Mouse (Mus musculus): ENCODE results near the gene Frmd8. TPM values are rescaled to one million over a fixed set of nuclear protein-coding genes. Genes with fewer than 3 reads are reported as not detected.

The Frmd8 gene
- total RNA-seq, 1 experiment = 35.7 TPM

DNA sequence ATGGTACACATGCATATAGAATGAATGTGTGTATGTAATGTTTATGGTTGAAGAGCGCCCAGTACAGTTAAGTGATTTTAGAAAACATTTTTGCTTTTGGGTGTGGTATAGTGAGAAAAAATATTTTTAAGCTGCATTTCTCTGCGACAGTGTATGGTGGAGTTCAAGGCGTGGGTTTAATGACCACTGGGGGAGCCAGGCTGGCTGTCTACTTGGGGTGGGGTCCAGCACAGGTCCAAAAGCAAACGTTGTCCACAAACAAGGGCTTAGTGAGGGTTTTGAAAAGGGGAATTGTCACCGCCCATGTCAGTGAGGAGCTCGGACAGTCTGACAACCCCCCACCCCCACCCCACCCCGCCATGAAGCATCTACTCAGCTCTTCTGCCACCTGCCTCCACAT, 28.9 kb downstream of the Frmd8 start:
- DNase-seq (ENCODE audit: low read depth, low spot score) = no peak
- H3K9ac ChIP-seq (ENCODE audit: insufficient read depth, low read depth, low read length, poor library complexity, severe bottlenecking) = peak overlapping the region; percentile 83
- TF ChIP-seq CHD2 (IDR thresholded peaks at IDR 0.05; ENCODE audit: low read depth, low read length) (no peak), ZC3H11A (IDR thresholded peaks at IDR 0.05; ENCODE audit: borderline replicate concordance, low read depth, low read length) (no peak), MAFK (IDR thresholded peaks at IDR 0.05; ENCODE audit: insufficient read depth, low read depth, low read length) (no peak), ZNF384 (IDR thresholded peaks at IDR 0.05; ENCODE audit: low read depth, low read length) (no peak; the same call in 1 of the 2 replicates), HCFC1 (IDR thresholded peaks at IDR 0.05; ENCODE audit: borderline replicate concordance, insufficient read depth, low read length) (no peak)
- peaks cover 0 to 26% of the 10 kb centered on the region in 2 experiments; a peak in 2 of 4 replicates for H3K4me1 ChIP-seq (ENCODE audit: control insufficient read depth in 2 of 2, insufficient read depth in 2 of 2, low read length in 2 of 2, poor library complexity in 1 of 2)
- peak overlapping the region; percentile 100 for H3K27ac ChIP-seq (ENCODE audit: insufficient read depth, low read depth, low read length, poor library complexity, severe bottlenecking)
- peaks cover 7% of the 10 kb centered on the region; the same call in 1 of the 2 replicates for H3K36me3 ChIP-seq (ENCODE audit: control insufficient read depth, insufficient read depth, low read length, poor library complexity, severe bottlenecking)
- H3K4me3 ChIP-seq (ENCODE audit: insufficient read depth in 1 of 2, low read depth in 1 of 2, low read length in 2 of 2, poor library complexity in 1 of 2, severe bottlenecking in 1 of 2) = peak overlapping the region; percentile 38 to 55
- H3K9me3 ChIP-seq (ENCODE audit: control insufficient read depth, insufficient read depth, low read depth, low read length) = no peaks in the 10 kb centered on the region
- in situ Hi-C loops (cut with MboI; ENCODE audit: low sequenced_read_pairs in 2 of 2, unreplicated experiment in 2 of 2) = loop anchor here in 1 of 2 experiments (10.0 kb wide), 1 partner anchor 51 kb away; no protein-coding TSS in a partner anchor

DNA sequence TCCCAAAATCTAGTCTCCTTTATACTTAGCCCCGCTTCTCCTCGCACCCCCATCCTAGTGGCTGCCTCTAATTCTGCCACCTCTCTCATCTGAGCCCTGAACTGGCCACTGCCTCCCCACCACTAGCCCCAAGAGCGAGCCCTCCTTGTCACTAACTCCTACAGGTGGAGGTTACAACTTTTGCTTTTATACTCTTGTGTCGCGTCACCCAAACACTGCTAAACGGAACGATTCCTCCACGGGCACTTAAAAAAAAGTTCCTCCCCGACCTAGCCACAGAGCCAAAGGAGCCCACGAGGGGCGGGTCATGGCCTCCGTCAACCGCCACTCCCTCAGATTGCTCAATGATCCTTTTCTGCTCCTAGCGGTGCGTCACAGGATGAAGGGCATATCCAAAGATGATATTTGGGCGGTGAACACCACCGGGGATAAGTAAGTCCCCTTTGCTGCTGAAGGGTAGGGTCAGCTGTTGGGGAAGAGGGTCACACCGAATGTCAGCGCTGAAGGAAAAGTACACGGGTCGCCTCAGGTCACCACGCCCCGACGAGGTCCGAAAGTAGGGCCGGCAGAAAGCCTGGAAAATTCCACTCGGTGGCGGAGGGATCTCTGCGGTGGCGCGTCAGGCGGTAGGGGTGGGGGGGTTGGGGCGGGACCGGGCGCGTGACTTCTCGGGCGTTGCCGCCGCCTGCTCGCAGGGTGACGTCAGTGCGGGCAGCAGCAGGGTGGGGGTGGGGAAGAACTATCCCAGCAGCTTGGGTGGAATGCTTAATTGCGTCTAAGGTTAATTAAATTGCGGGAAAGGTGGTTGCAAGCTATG, 29.5 kb downstream of the Frmd8 start:
- in situ Hi-C loops (cut with MboI; ENCODE audit: low sequenced_read_pairs in 2 of 2, unreplicated experiment in 2 of 2) = loop anchor here in 1 of 2 experiments (10.0 kb wide), 1 partner anchor 51 kb away; no protein-coding TSS in a partner anchor

GRCm38 (mm10) chr19:5844831-5845318, 30.2 kb downstream of the Frmd8 start:
- Histone ChIP-seq H3K9ac (ENCODE audit: insufficient read depth, low read depth, low read length, poor library complexity, severe bottlenecking) (peak overlapping the region; percentile 91), H3K4me1 (ENCODE audit: control insufficient read depth in 2 of 2, insufficient read depth in 2 of 2, low read length in 2 of 2, poor library complexity in 1 of 2) (peaks cover 0 to 22% of the 10 kb centered on the region in 2 experiments; a peak in 2 of 4 replicates), H3K36me3 (ENCODE audit: control insufficient read depth, insufficient read depth, low read length, poor library complexity, severe bottlenecking) (peaks cover 7% of the 10 kb centered on the region; the same call in 1 of the 2 replicates), H3K27ac (ENCODE audit: insufficient read depth, low read depth, low read length, poor library complexity, severe bottlenecking) (peak overlapping the region; percentile 100), H3K4me3 (ENCODE audit: insufficient read depth in 1 of 2, low read depth in 1 of 2, low read length in 2 of 2, poor library complexity in 1 of 2, severe bottlenecking in 1 of 2) (peak overlapping the region; percentile 43 to 70), H3K9me3 (ENCODE audit: control insufficient read depth, insufficient read depth, low read depth, low read length) (no peaks in the 10 kb centered on the region)
- in situ Hi-C loops (cut with MboI; ENCODE audit: low sequenced_read_pairs in 2 of 2, unreplicated experiment in 2 of 2) = loop anchor here (5.0 to 10.0 kb wide), 2 partner anchors 38 to 50 kb away; no protein-coding TSS in a partner anchor
- TF ChIP-seq ZC3H11A (IDR thresholded peaks at IDR 0.05; ENCODE audit: borderline replicate concordance, low read depth, low read length) (no peak), CHD2 (IDR thresholded peaks at IDR 0.05; ENCODE audit: low read depth, low read length) (no peak; the same call in 1 of the 2 replicates), MAFK (IDR thresholded peaks at IDR 0.05; ENCODE audit: insufficient read depth, low read depth, low read length) (no peak), HCFC1 (IDR thresholded peaks at IDR 0.05; ENCODE audit: borderline replicate concordance, insufficient read depth, low read length) (no peak), ZNF384 (IDR thresholded peaks at IDR 0.05; ENCODE audit: low read depth, low read length) (no peak)
- no peak for DNase-seq (ENCODE audit: low read depth, low spot score)

More for the DNA sequence above, 29.5 kb downstream of the Frmd8 start:
- peak overlapping the region; percentile 100 for H3K27ac ChIP-seq (ENCODE audit: insufficient read depth, low read depth, low read length, poor library complexity, severe bottlenecking)
- peak overlapping the region; percentile 91 for H3K9ac ChIP-seq (ENCODE audit: insufficient read depth, low read depth, low read length, poor library complexity, severe bottlenecking)
- no peaks in the 10 kb centered on the region for H3K9me3 ChIP-seq (ENCODE audit: control insufficient read depth, insufficient read depth, low read depth, low read length)
- peak; percentile 95 for DNase-seq (ENCODE audit: low read depth, low spot score)
- H3K4me3 ChIP-seq (ENCODE audit: insufficient read depth in 1 of 2, low read depth in 1 of 2, low read length in 2 of 2, poor library complexity in 1 of 2, severe bottlenecking in 1 of 2) = peak overlapping the region; percentile 55 to 70
- peak; percentile 75 for TF ChIP-seq CHD2 (IDR thresholded peaks at IDR 0.05; ENCODE audit: low read depth, low read length)
- peak; percentile 44; the same call in 1 of the 2 replicates for TF ChIP-seq HCFC1 (IDR thresholded peaks at IDR 0.05; ENCODE audit: borderline replicate concordance, insufficient read depth, low read length)
- no peak for TF ChIP-seq ZNF384 (IDR thresholded peaks at IDR 0.05; ENCODE audit: low read depth, low read length)
- TF ChIP-seq ZC3H11A (IDR thresholded peaks at IDR 0.05; ENCODE audit: borderline replicate concordance, low read depth, low read length) = no peak
- H3K4me1 ChIP-seq (ENCODE audit: control insufficient read depth in 2 of 2, insufficient read depth in 2 of 2, low read length in 2 of 2, poor library complexity in 1 of 2) = peaks cover 0 to 25% of the 10 kb centered on the region in 2 experiments; a peak in 2 of 4 replicates
- H3K36me3 ChIP-seq (ENCODE audit: control insufficient read depth, insufficient read depth, low read length, poor library complexity, severe bottlenecking) = peaks cover 7% of the 10 kb centered on the region; the same call in 1 of the 2 replicates

DNA sequence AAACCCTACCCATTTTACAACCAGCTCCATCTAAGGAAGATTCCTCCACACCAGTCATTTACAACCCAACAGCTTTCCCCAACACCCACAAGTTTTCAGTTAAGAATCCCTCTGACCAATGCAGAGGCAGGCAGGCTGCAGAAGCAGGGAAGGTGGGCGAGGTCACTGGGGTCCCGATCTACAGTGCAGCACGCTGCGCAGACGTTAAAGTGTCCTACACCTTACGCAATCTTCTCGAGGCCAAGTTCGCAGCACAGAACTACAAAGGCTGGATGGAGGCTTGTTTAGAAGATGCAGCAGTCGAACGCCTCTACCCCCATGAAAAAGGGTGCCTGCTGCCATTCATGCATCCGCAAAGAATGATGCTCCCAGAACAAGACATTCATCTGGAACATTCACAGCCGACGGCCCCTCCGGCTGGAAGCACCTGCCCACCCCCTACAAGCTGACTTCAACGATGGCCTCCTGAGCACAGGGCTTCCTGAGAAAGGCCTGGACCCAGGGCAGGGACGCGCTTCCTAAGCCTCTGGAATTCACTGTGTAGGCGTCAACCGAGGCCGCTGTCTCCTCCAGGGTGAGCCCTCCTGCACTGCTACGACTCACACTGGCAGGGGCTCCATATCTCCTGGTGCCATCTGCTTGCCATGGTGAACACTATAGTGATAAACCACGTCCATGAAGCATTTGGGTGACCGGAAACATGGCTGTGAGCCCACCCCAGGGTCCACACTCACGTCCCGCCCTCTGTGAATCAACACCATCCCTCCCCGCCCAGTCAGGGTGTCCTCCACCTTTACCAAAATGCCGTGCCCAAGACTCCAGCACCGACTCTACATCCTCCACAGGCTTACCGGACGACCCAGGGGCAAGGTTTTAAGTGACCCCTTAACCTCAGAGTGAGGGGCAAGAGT, 31.0 kb downstream of the Frmd8 start:
- Histone ChIP-seq H3K9me3 (ENCODE audit: control insufficient read depth, insufficient read depth, low read depth, low read length) (no peaks in the 10 kb centered on the region), H3K4me1 (ENCODE audit: control insufficient read depth in 2 of 2, insufficient read depth in 2 of 2, low read length in 2 of 2, poor library complexity in 1 of 2) (peaks cover 0 to 16% of the 10 kb centered on the region in 2 experiments; a peak in 1 of 4 replicates), H3K27ac (ENCODE audit: insufficient read depth, low read depth, low read length, poor library complexity, severe bottlenecking) (peak overlapping the region; percentile 100), H3K9ac (ENCODE audit: insufficient read depth, low read depth, low read length, poor library complexity, severe bottlenecking) (peak overlapping the region; percentile 91), H3K36me3 (ENCODE audit: control insufficient read depth, insufficient read depth, low read length, poor library complexity, severe bottlenecking) (peaks cover 7% of the 10 kb centered on the region; the same call in 1 of the 2 replicates), H3K4me3 (ENCODE audit: insufficient read depth in 1 of 2, low read depth in 1 of 2, low read length in 2 of 2, poor library complexity in 1 of 2, severe bottlenecking in 1 of 2) (peak overlapping the region; percentile 43 to 70)
- in situ Hi-C loops (cut with MboI; ENCODE audit: low sequenced_read_pairs in 2 of 2, unreplicated experiment in 2 of 2) = loop anchor here (5.0 to 10.0 kb wide), 2 partner anchors 37 to 49 kb away; no protein-coding TSS in a partner anchor
- no peak for DNase-seq (ENCODE audit: low read depth, low spot score)
- TF ChIP-seq HCFC1 (IDR thresholded peaks at IDR 0.05; ENCODE audit: borderline replicate concordance, insufficient read depth, low read length) = 0 out of 2 replicates have a peak, but pooled peaks have one; percentile 52
- no peak for TF ChIP-seq MAFK (IDR thresholded peaks at IDR 0.05; ENCODE audit: insufficient read depth, low read depth, low read length)
